Mouse (Mus musculus) adrenal gland, adult 10 weeks (tissue): Measurements from ENCODE around the gene Gbp9. TPM values are rescaled to one million over a fixed set of nuclear protein-coding genes. Genes with fewer than 3 reads are reported as not detected.

ENCODE experiments used
- polyA plus RNA-seq: library from polyadenylated mRNA; stranded (reverse); fragments of 350-450 nt; fragmentation: Illumina TruSeq; extraction: RNeasy Lipid Tissue Mini Kit (QIAGEN cat#74804); gene quantifications from one replicate; pipeline ENCODE4 v1.2.3, GENCODE M21; 2014; ENCODE audit warnings: low read depth, low replicate concordance

Gbp9 gene
- polyA plus RNA-seq, result 27.3 TPM

DNA sequence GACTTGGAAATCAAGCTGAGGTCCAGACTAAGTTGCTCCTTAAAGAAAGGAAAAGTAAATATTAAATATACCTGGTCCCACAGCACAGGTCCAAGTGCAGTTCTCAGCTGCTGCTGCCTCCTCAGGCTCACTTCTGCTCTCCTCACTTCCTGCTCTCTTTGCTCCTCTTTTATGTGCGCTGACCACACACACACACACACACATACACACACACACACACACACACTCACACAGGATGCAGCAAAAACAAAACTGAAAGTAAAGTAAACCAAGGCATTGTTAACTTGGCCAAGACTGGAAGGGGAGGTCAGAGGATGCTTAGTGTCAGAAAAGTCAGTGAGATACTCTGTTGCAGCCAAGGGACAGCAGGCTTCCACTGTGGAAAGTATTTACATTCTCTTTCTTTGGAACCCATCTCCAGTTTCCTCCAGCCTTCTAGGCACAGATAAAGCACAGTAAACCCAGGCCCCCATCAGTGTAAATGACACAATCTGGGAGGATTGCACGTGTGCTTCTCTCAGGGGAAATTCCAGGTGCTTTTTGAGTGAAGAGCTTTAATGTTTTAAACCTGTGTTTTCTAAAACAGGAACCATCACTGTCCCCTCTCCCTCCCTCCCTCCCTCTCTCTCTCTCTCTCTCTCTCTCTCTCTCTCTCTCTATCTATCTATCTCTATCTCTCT is at the start of gene Gbp9, which contains the start of the genes Gbp8 and Gbp4:
TSS of gene Gbp9 (minus strand) at position 131 of the 680 bp plus-strand sequence.
TSS of gene Gbp8 (minus strand) at position 132 of the 680 bp plus-strand sequence.
TSS of gene Gbp4 (minus strand) at position 178 of the 680 bp plus-strand sequence.

Other genes starting within 250 kb of the Gbp9 start
- 2.7 TPM for gene Abcg3, start 156.8 kb downstream of the Gbp9 start, polyA plus RNA-seq
- gene Gbp8, start within 50 bp of the Gbp9 start, polyA plus RNA-seq, result 1.1 TPM
- 10.9 TPM for gene Gbp4, start within 50 bp of the Gbp9 start, polyA plus RNA-seq
- gene Gbp10, start 100.0 kb upstream of the Gbp9 start, polyA plus RNA-seq, result 3.3 TPM
- 0.87 TPM for gene Gm43302, start 154.2 kb upstream of the Gbp9 start, polyA plus RNA-seq
- gene Gbp6, start 154.2 kb upstream of the Gbp9 start, polyA plus RNA-seq, result 52.2 TPM